Mouse (Mus musculus): ENCODE measurements around the gene Sik1. TPM values are rescaled to one million over a fixed set of nuclear protein-coding genes. Genes with fewer than 3 reads are reported as not detected.

Gene Sik1
- 176 TPM for polyA plus RNA-seq (2017; shearing (Covaris generic))

GRCm38 (mm10) chr17:31855597-31856518, at the start of gene Sik1:
Sik1 (minus strand) TSS chr17:31855804.

Other genes with a start within 250 kb of the Sik1 start
- not detected for gene Cbs, start 218.6 kb downstream of the Sik1 start, polyA plus RNA-seq (2017; shearing (Covaris generic))
- gene U2af1, start 196.9 kb downstream of the Sik1 start, polyA plus RNA-seq (2017; shearing (Covaris generic)), result 281 TPM
- not detected for gene Cryaa, start 178.0 kb downstream of the Sik1 start, polyA plus RNA-seq (2017; shearing (Covaris generic))
- gene Rrp1b, start 180.3 kb upstream of the Sik1 start, polyA plus RNA-seq (2017; shearing (Covaris generic)), result 45.8 TPM
- gene Hsf2bp, start 180.5 kb upstream of the Sik1 start, polyA plus RNA-seq (2017; shearing (Covaris generic)), result 0.42 TPM